Mouse (Mus musculus) heart, embryonic 10.5 days (tissue): Measurements from ENCODE around the gene Usp53. TPM values are rescaled to one million over a fixed set of nuclear protein-coding genes. Genes with fewer than 3 reads are reported as not detected.

Experiments used
- DNase-seq: peaks from one replicate; pipeline ENCODE4 v3.0.0-alpha.2; 2017; ENCODE audit warnings: low spot score
- H3K27ac ChIP-seq: fragments of 300-500 bp; sonication (generic); 2 replicates; pipeline ENCODE4 v1.5.1; 2016; ENCODE audit warnings: mild to moderate bottlenecking
- H3K27me3 ChIP-seq: fragments of 300-500 bp; sonication (generic); 2 replicates; pipeline ENCODE4 v1.6.1; 2016; ENCODE audit warnings: mild to moderate bottlenecking; ENCODE audit not compliant: poor library complexity, insufficient read depth, severe bottlenecking
- H3K36me3 ChIP-seq: fragments of 300-500 bp; sonication (generic); 2 replicates; pipeline ENCODE4 v1.6.1; 2016; ENCODE audit warnings: mild to moderate bottlenecking, moderate library complexity
- H3K4me1 ChIP-seq: fragments of 300-500 bp; sonication (generic); 2 replicates; pipeline ENCODE4 v1.6.1; 2016; ENCODE audit warnings: mild to moderate bottlenecking
- H3K4me3 ChIP-seq: fragments of 300-500 bp; sonication (generic); 2 replicates; pipeline ENCODE4 v1.5.1; 2016; ENCODE audit warnings: mild to moderate bottlenecking, moderate library complexity
- H3K9me3 ChIP-seq: fragments of 300-500 bp; sonication (generic); 2 replicates; pipeline ENCODE4 v1.6.1; 2016; ENCODE audit warnings: mild to moderate bottlenecking, moderate library complexity
- WGBS: fragments of 180-500 bp; shearing (Covaris S2); methylation state at CpG from one replicate; pipeline ENCODE4 v1.1.7; 2016; 5-methylcytosine and 5-hydroxymethylcytosine counted together
- polyA plus RNA-seq: library from polyadenylated mRNA; unstranded; fragments of >200 nt; fragmentation: Nextera tagmentation; extraction: Ambion mirVana; gene quantifications from 2 replicates; pipeline ENCODE4 v1.2.1, GENCODE M21; 2016

Gene Usp53
- polyA plus RNA-seq: 9.9 and 10.7 TPM in 2 replicates

DNA sequence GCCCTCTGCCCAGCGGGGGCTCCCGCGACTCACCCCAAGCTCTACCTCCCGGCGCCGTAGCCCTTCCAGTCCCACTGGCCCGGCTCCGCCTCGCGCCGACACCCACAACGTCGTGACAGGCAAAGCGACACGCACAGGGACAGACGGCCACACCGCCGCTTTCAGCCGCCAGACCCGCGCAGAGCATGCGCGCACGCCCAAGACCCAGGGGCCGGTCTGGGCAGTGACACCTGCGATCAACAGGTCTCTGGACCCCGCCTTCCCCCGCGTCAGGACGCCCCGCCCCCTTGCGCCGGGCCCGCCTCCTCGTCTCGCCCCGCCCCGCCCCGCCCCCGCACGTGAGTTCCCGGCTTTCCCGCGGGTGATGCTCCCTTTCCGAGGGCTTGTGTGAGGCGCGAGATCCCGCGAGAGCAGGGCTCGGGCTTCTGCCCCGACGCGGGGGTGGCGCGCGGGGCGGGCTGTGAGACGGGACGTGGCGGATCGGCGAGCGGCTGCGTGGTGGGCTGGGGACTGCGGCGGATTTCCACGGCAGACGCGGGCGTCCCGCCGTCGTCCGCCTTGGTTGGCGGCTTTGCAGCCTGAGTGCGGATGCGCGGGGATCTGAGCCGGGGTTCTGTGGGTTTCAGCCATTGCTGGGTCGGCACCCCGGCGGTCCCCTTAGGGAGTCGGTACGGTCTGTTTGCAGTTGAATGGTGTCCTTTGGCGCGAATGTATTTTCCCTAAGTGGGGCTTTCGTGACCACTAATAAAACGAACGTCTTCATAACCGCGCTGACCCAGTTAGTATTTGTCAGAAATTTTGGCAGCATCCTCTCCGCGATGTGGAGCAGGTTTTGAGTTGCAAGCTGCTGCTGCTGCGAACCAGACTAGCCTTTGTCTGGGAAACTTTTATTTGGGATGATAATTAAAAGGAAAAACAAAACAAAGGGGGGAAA lies at the start of gene Usp53:
TSS of gene Usp53 (minus strand) at position 262 of the 934 bp plus-strand sequence.
- peak; percentile 98 for DNase-seq
- H3K27me3 ChIP-seq: no peaks in the 10 kb centered on the region
- H3K36me3 ChIP-seq: no peaks in the 10 kb centered on the region
- H3K9me3 ChIP-seq: no peaks in the 10 kb centered on the region
- H3K4me3 ChIP-seq: peak within 1 kb of the TSS; percentile 79
- H3K27ac ChIP-seq: peak within 1 kb of the TSS; percentile 100
- under 1% methylated on average over 94 of the region's 94 CpGs for WGBS
- H3K4me1 ChIP-seq: peaks cover 22% of the 10 kb centered on the region

DNA sequence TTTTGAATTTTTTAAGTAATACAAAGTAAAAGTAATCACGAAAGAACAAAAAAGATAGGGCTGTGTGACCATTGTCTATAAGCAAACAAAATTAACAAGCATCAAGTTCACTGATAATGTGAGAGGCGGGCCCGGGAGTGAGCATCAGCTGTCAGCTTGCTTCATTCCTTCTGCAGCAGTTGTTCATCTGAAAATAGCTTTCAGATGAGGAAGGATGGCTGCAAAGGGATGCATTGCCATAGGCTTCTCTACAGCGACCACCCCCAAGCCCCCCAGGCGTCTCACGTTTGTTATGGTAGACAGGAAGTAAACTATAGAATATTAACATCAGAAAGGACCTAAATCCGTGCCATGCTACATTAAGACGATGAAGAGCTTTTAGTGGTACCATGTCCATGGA lies 49.5 kb upstream of the Usp53 start:
- H3K36me3 ChIP-seq: no peaks in the 10 kb centered on the region
- peak overlapping the region; percentile 81; the same call in 1 of the 2 replicates for H3K27ac ChIP-seq
- no peak for DNase-seq
- H3K4me1 ChIP-seq: peaks cover 14% of the 10 kb centered on the region; the same call in 1 of the 2 replicates
- no peaks in the 10 kb centered on the region for H3K9me3 ChIP-seq
- no peaks in the 10 kb centered on the region for H3K27me3 ChIP-seq
- H3K4me3 ChIP-seq: peak overlapping the region; percentile 39; the same call in 1 of the 2 replicates
- 75% methylated on average over 8 of the region's 8 CpGs for WGBS

- H3K36me3 ChIP-seq: no peaks in the 10 kb centered on the region; the same call in 1 of the 2 replicates
- no peak overlapping the region for H3K4me3 ChIP-seq
- H3K9me3 ChIP-seq: no peaks in the 10 kb centered on the region
- no peak for DNase-seq
- peaks cover 7% of the 10 kb centered on the region; the same call in 1 of the 2 replicates for H3K4me1 ChIP-seq
- H3K27me3 ChIP-seq: no peaks in the 10 kb centered on the region
- 72% methylated on average over 3 of the region's 3 CpGs for WGBS
- H3K27ac ChIP-seq: no peak overlapping the region
Measured at GRCm38 (mm10) chr3:123025634-123026033, 41.3 kb upstream of the Usp53 start.

- WGBS: 81% methylated on average over 9 of the region's 9 CpGs
- Histone ChIP-seq H3K9me3 (no peaks in the 10 kb centered on the region), H3K4me3 (no peak overlapping the region), H3K27ac (no peak overlapping the region), H3K4me1 (peaks cover 7% of the 10 kb centered on the region; the same call in 1 of the 2 replicates), H3K27me3 (no peaks in the 10 kb centered on the region), H3K36me3 (no peaks in the 10 kb centered on the region; the same call in 1 of the 2 replicates)
- DNase-seq: no peak
Measured at GRCm38 (mm10) chr3:123024496-123025234, 40.4 kb upstream of the Usp53 start.

- 85% methylated on average over 2 of the region's 2 CpGs for WGBS
- no peak overlapping the region for H3K27ac ChIP-seq
- H3K4me1 ChIP-seq: 0 out of 2 replicates have a peak, but pooled peaks cover 5% of the 10 kb centered on the region
- no peaks in the 10 kb centered on the region for H3K27me3 ChIP-seq
- no peaks in the 10 kb centered on the region for H3K36me3 ChIP-seq
- no peak overlapping the region for H3K4me3 ChIP-seq
- no peaks in the 10 kb centered on the region for H3K9me3 ChIP-seq
- no peak for DNase-seq
Measured at GRCm38 (mm10) chr3:123018792-123019191, 34.5 kb upstream of the Usp53 start.

GRCm38 (mm10) chr3:123013476-123013875 lies 29.2 kb upstream of the Usp53 start:
- Histone ChIP-seq H3K4me1 (peaks cover under 1% of the 10 kb centered on the region; the same call in 1 of the 2 replicates), H3K27me3 (no peaks in the 10 kb centered on the region), H3K36me3 (peaks cover 10% of the 10 kb centered on the region; the same call in 1 of the 2 replicates), H3K4me3 (no peak overlapping the region), H3K9me3 (no peaks in the 10 kb centered on the region), H3K27ac (no peak overlapping the region)
- no peak for DNase-seq
- WGBS: 91% methylated on average over 14 of the region's 14 CpGs

DNA sequence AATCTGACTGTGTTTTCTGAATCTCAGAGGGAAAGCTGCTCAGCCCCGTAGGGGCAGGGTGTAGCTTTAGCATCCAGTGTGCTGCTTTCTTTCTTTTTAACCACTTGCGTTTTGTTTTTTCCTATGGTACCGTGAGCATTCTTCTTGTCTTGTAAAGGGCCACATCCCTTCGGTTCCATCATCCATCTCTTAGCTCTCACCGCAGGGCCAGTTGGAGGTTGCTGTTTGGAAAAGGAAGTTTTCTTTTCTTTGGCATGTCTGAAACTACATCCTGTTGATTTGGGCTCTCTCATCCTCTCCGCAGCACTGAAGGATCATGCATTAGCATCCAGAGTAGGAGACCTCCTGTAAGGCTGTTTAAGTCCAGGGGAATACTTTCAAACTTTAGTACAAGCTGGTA lies 25.1 kb upstream of the Usp53 start:
- Histone ChIP-seq H3K27ac (no peak overlapping the region), H3K36me3 (peaks cover 10% of the 10 kb centered on the region; the same call in 1 of the 2 replicates), H3K4me1 (peaks cover 12% of the 10 kb centered on the region; the same call in 1 of the 2 replicates), H3K9me3 (no peaks in the 10 kb centered on the region), H3K4me3 (no peak overlapping the region), H3K27me3 (no peaks in the 10 kb centered on the region)
- DNase-seq: no peak
- 42% methylated on average over 6 of the region's 6 CpGs for WGBS

DNA sequence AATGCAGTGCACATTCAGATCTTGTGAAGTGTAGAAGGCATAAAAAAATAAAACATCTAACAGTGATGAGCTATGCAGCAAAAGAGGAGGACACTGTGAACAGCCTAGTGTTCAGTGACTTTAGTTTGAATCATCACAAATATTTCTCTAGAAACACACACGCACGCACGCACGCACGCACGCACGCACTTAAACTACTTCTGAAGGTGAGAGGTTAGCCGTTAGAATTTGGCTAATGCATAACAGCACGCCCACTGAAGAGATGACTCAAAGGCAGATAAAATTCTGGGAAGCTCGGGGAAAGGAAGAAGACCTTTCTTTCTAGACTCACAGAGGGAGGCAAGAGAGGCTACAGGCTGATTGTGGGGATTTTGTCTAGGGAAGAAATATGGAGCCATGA lies 23.1 kb upstream of the Usp53 start:
- Histone ChIP-seq H3K4me3 (no peak overlapping the region), H3K27ac (no peak overlapping the region), H3K9me3 (no peaks in the 10 kb centered on the region), H3K27me3 (no peaks in the 10 kb centered on the region), H3K4me1 (peaks cover 12% of the 10 kb centered on the region; the same call in 1 of the 2 replicates), H3K36me3 (peaks cover 7% of the 10 kb centered on the region; the same call in 1 of the 2 replicates)
- WGBS: 67% methylated on average over 10 of the region's 10 CpGs
- DNase-seq: no peak

DNA sequence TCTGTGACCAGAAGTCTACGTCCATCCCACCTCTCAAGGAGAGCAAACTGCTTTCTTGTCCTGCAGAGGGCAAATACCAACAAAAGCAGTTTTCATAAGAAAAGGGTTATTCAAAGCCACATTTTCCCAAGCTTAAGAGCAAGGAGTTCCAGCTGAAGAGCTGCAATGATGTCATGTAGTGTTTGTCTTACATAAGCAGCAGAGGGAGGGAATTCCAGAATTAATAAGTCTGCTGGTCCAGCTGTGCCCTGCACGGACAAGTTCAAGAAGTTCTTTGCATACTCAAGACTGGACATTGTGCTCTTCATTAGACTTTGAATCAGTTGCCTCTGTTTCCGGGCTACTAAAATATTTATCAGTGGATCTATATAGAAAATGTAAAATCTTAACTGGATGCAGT lies 16.7 kb upstream of the Usp53 start:
- H3K36me3 ChIP-seq: no peaks in the 10 kb centered on the region
- H3K27me3 ChIP-seq: no peaks in the 10 kb centered on the region
- no peaks in the 10 kb centered on the region for H3K9me3 ChIP-seq
- WGBS: 81% methylated on average over 3 of the region's 3 CpGs
- H3K4me1 ChIP-seq: no peaks in the 10 kb centered on the region
- H3K27ac ChIP-seq: no peak overlapping the region
- H3K4me3 ChIP-seq: no peak overlapping the region
- no peak for DNase-seq

DNA sequence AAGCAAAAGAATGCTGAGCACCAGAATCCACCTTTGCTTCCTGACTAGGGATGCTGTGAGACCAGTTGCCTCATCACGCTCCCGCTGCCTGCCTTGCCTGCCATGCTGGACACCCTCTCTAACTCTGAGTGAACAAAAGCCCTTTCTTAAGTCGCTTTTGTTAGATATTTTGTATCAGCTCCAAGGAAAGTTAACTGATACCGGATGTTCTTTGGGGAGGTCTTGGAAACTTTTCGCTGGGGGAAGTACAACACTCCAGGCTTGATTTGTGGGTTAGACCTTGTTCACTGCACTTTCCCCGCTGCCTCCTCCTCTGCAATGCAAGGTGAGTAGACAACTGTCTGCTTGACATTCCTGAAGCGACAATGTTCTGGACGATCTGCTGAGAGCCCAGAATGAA lies 14.2 kb upstream of the Usp53 start:
- Histone ChIP-seq H3K4me3 (no peak overlapping the region), H3K36me3 (0 out of 2 replicates have a peak, but pooled peaks cover 4% of the 10 kb centered on the region), H3K4me1 (no peaks in the 10 kb centered on the region), H3K27ac (no peak overlapping the region), H3K27me3 (no peaks in the 10 kb centered on the region), H3K9me3 (no peaks in the 10 kb centered on the region)
- 64% methylated on average over 8 of the region's 8 CpGs for WGBS
- no peak for DNase-seq

DNA sequence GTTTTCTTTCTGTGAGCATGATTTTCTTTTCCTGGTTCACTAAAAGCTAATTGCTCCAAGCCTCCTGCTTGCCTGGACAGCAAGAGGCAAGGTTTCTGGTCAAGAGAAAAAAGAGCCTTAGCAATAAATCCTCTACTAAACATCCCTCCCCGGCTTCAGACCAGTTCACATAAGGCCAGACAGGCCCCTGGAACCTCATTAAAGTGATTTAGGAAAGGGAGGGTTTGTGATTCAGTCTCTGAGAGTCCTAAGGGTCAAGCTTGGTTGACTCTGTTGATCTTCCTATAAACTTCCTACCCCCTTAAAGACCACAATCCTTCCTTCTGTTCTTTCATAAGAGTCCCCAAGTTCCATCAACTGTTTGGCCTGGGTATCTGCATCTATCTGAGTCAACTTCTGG lies 12.7 kb upstream of the Usp53 start:
- H3K27ac ChIP-seq: no peak overlapping the region
- H3K27me3 ChIP-seq: no peaks in the 10 kb centered on the region
- 0 out of 2 replicates have a peak, but pooled peaks cover 4% of the 10 kb centered on the region for H3K36me3 ChIP-seq
- no peaks in the 10 kb centered on the region for H3K9me3 ChIP-seq
- WGBS: 73% methylated on average over 1 of the region's 1 CpGs
- DNase-seq: no peak
- H3K4me3 ChIP-seq: no peak overlapping the region
- H3K4me1 ChIP-seq: no peaks in the 10 kb centered on the region

DNA sequence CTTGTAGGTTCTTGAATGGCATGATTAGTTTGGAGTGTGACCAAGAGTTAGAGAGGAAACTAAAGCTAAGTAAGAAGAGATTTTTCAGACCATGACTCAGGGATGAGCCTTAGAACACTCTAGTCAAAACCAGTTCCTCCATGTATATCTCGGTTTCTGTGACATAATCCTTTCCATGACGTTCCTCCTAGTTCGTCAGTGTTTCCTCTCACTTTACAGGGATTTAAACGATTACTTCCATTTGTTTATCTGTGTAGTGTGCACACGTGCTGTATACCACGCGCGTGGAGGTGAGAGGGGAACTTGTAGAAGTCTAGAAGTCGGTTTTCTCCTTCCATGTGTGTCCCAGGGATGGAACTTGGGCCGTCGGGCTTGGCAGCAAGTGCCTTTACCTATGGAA lies 2.6 kb upstream of the Usp53 start:
- 72% methylated on average over 11 of the region's 11 CpGs for WGBS
- H3K4me3 ChIP-seq: no peak overlapping the region
- H3K27me3 ChIP-seq: no peaks in the 10 kb centered on the region
- H3K36me3 ChIP-seq: no peaks in the 10 kb centered on the region
- H3K4me1 ChIP-seq: peaks cover 27% of the 10 kb centered on the region
- 0 out of 2 replicates have a peak overlapping the region, but pooled peaks have one; percentile 100 for H3K27ac ChIP-seq
- no peaks in the 10 kb centered on the region for H3K9me3 ChIP-seq
- DNase-seq: no peak
